Mouse (Mus musculus): ENCODE measurements at regions not wholly inside any gene's neighbourhood (a gene's known extent, or its start where the extent isn't known, plus 50 kb on each side); places are given as distances from the start of the nearest gene placed in this dataset.
A peak's percentile ranks its signal among the peaks of the same experiment; 100 is the strongest.

GRCm38 (mm10) chr17:9759421-9759852, 89.9 kb upstream of the Pabpc6 start:
- DNase-seq, result peak; percentile 30

GRCm38 (mm10) chr17:9757725-9758251, 88.3 kb upstream of the Pabpc6 start:
- DNase-seq, result no peak

- DNase-seq, result no peak
Observed at GRCm38 (mm10) chr17:9756675-9757074, 87.2 kb upstream of the Pabpc6 start.

GRCm38 (mm10) chr17:9756196-9756595, 86.7 kb upstream of the Pabpc6 start:
- peak; percentile 28 for DNase-seq

GRCm38 (mm10) chr17:9755576-9755975, 86.1 kb upstream of the Pabpc6 start:
- no peak for DNase-seq

GRCm38 (mm10) chr17:9754884-9755405, 85.4 kb upstream of the Pabpc6 start:
- no peak for DNase-seq

- DNase-seq, result no peak
Observed at GRCm38 (mm10) chr17:9752848-9753247, 83.3 kb upstream of the Pabpc6 start.

- no peak for DNase-seq
Observed at GRCm38 (mm10) chr17:9751348-9752170, 82.0 kb upstream of the Pabpc6 start.

- DNase-seq, result no peak
Observed at GRCm38 (mm10) chr17:9750046-9750445, 80.5 kb upstream of the Pabpc6 start.

- no peak for DNase-seq
Observed at GRCm38 (mm10) chr17:9749301-9749700, 79.8 kb upstream of the Pabpc6 start.

- DNase-seq, result no peak
Observed at GRCm38 (mm10) chr17:9747893-9748292, 78.4 kb upstream of the Pabpc6 start.

GRCm38 (mm10) chr17:9743342-9743741, 73.8 kb upstream of the Pabpc6 start:
- no peak for DNase-seq

GRCm38 (mm10) chr17:9741321-9741720, 71.8 kb upstream of the Pabpc6 start:
- DNase-seq, result no peak

GRCm38 (mm10) chr17:9729020-9729419, 59.5 kb upstream of the Pabpc6 start:
- no peak for DNase-seq

GRCm38 (mm10) chr17:9725704-9726469, 56.4 kb upstream of the Pabpc6 start:
- peak; percentile 28 for DNase-seq

GRCm38 (mm10) chr17:9723484-9723883, 54.0 kb upstream of the Pabpc6 start:
- DNase-seq, result no peak

- DNase-seq, result no peak
Observed at GRCm38 (mm10) chr17:9722709-9723108, 53.2 kb upstream of the Pabpc6 start.

All from cerebellum, adult 9-11 months (tissue).